Mouse (Mus musculus) cerebellum, postnatal 10 days (tissue): ENCODE results near the gene Phactr1.
A peak's percentile ranks its signal among the peaks of the same experiment; 100 is the strongest.

ENCODE experiments used
- DNase-seq, 2 experiments: peaks; one replicate each; pipeline ENCODE4 v3.0.0; 2021; ENCODE audit warnings: mixed read lengths in 2 of 2

Gene Phactr1

DNA sequence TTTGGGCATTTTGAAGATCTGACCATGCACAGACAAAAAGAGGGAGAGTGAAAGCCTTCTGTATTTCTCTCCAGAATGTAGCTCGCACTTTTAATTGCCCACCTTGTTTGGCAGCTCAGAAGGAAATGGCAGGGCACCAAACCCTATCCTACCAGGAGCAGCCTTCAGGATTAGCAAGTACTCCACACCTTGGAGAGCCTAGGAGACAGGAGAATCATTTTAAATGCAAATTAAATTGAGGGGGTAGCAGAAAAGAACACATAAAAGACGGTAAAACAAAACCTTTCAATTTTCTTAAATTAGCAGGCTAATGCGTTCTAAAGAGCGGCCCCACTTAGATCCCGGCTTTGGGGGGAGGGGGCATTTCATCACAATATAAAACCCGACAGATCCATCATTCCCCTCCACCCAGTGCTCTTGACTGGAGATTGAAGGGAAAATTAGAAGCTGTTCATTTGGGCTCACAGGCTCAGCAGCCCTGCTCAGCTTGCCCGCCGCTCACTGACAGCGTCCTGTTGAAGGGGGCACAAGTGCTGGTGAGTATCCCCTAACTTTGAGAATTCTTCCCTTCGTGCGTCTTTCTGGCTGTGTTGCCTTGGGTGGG, at the start of gene Phactr1:
Gene Phactr1, plus strand, starts transcription at position 233 of the 604 bp plus-strand sequence.
- DNase-seq: peak; percentile 7 to 25

DNA sequence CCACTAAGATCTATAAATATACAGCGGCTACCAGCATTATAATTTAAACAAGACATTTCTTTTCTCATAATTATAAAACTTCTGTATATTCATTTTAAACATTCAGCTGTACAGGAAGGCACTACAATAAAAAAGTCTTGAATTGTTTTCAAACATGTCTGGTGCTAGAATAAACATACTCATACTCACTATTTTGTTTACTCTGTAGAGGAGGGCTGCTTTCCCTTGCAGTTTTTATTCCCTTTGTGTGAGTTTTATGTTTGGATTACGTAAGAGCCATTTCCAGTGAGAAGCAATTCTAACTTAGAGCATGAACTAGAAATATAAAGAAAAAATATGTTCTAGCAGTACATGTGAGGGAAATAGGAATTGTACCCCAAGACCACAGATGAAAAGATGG, 45.5 kb upstream of the Phactr1 start:
- no peak for DNase-seq

DNA sequence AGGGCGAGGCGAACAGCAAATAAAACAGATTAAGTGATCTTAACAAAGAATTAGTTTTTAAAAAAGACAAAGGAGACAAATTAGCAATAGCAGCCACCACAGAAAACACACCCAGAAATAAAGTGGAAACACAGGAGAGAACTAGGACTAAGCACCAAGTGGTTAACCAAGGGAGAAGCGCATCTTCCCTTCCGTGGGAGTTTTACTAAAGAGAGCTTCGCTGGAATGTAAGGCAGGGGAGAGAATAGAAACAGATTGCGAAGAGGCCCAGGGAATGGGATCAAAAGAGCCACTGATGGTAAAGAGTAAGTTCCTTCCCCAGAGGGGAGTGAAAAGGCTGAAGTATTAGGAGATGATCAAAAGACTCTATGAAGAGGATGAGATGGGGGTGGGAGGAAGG, 30.2 kb upstream of the Phactr1 start:
- no peak for DNase-seq

DNA sequence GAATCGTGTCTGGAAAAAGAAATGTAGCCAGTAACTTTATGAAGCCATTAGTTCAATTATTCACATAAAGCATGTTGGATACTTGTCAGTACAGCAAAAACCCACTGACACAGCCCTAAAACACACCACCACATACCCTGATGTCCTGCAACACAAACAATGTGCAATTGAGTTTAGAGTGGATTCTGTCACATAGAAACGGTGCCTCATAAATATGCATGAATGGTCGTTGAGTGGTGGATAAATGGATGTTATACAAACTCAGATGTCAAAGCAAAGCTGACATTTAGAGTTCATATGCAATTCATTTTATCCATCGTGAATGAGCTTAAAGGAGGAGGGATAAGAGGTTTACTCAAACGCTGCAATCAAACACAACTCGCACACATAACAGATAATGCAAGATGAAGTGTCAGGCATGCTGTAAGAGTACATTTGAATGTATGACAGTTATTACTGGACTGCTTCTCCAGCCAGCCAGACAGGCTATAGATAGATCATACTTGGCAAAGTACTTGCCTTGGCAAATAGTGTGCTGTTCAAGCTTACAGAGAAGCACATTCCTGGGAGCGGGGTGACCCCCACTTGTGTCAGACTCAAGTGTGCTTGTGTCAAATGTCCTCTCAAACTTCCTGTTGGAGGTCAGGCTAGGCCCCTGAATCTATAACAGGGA, 23.6 kb upstream of the Phactr1 start:
- no peak for DNase-seq

DNA sequence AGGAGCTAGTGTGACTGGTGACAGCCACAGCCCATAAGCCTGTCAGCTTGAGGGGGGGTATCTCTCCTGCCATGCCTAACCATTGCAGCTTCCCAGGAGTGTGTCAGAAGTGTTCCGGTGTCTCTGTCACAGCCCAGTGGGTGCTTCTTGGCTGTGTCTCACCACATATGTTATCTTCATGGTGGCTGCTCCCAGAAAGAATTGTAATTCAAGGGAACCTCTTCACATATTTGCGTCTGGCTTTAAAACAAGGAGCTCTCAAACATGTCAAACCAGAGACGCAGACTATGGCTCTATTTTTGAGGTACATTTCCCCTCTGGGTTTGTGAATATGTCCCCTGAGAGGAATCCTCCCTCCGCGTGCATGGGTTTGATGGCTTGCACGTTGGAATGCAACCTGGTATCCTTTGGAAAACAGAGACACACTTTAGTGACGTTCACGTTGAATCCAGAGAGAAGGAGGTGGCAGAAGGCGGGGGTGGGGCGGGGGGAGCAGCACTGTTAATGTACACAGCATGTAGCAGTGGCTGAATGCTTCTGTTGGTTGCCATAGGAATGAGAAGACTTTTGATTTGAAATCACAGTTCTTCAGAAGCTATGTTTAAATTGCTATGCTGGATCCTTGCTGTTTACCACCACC, 8.7 kb upstream of the Phactr1 start:
- peak; percentile 60 to 63 for DNase-seq

DNA sequence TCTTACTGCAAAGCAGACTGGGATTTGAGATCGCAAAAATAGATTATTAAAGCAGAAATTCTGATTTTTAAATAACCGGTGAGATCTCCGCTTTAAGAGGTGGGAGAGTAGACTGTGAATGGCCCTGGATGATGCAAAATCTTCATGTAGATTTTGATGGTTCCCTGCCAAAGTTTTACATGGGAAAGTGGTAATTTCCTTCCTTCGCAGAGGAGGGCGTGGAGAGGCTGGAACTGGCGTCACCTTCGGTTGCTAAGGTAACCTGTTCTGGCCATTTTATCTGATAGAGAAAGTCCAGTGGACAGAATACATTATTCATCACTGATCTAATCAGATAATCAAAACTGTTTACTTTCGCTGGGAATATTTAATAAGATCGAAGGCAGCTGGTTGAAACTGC, 876 bp downstream of the Phactr1 start:
- peak; percentile 19 to 30 for DNase-seq

DNA sequence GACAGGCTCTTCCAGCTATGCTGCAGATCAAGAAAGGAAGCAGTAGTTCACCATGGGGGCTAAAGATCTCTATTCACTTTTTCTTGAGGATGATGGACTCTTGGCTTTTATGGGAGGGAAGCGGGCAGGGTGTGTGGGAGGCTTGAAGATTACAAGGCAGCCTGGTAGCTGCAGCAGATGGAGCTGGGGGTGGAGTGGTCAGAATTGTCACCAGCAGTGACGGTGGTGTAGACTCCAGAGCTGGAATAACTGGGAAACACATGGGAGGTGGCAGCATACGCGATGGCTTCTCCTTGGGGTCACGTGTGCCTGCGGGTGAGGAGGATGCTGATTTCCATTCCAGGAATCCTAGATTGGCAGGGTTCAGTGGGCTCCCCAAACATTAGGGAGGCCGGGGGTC, 3.8 kb downstream of the Phactr1 start:
- DNase-seq: no peak

DNA sequence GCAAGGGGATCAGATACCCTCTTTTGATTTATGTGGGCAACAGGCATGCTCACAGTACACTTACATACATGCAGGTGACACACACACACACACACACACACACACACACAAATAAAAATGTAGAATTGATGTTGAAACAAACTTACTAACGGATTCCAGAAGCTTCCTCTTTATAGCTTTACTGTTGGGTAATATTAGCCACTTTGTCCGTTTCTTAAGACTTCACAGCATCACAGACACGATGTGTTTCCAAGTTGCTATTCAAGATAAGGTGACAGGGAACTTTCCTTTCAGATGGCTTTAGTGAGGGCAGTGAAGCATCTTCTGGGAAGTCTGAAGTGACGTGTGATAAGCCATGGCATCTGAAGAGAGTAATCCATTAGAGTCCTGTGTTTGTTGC, 11.8 kb downstream of the Phactr1 start:
- DNase-seq: no peak

DNA sequence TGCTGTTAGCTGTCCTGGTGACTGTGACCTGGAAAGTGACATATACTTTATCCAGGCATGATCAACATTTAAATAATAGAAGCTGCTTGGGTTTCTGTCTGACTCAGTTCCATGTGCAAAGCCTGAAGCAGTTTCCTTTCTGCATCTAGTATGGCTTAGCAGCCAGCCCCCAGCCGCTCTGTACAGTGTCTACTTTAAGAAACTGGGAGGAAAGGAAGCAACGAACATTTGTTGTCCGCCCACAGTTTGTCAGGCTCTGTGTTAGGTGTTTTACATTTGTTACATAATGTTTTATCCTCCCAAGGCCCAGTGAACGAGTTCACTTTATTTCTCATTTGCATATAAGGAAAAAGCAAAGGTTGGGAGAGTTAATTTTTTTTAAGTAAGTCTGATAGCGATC, 16.2 kb downstream of the Phactr1 start:
- no peak for DNase-seq

DNA sequence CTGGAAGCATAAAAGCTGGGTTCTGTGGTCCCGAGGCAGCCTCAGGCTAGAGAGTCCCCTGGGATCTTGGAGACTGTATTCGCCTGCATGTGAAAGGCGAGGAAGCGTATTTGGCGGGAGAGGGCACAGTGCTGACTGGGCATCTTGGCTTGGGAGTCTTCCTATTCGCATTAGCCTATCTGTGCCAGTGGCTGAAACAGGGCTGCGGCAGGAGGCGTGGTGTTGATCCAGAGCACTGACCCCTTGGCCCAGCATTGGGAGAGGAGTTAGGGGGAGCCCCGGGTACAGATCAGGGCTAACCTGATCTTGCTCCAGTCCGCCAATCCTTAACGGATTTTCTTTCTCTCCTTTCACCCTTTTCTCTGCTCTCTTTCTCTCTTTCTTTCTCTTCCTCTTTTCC, 28.7 kb downstream of the Phactr1 start:
- peak; percentile 70 for DNase-seq

DNA sequence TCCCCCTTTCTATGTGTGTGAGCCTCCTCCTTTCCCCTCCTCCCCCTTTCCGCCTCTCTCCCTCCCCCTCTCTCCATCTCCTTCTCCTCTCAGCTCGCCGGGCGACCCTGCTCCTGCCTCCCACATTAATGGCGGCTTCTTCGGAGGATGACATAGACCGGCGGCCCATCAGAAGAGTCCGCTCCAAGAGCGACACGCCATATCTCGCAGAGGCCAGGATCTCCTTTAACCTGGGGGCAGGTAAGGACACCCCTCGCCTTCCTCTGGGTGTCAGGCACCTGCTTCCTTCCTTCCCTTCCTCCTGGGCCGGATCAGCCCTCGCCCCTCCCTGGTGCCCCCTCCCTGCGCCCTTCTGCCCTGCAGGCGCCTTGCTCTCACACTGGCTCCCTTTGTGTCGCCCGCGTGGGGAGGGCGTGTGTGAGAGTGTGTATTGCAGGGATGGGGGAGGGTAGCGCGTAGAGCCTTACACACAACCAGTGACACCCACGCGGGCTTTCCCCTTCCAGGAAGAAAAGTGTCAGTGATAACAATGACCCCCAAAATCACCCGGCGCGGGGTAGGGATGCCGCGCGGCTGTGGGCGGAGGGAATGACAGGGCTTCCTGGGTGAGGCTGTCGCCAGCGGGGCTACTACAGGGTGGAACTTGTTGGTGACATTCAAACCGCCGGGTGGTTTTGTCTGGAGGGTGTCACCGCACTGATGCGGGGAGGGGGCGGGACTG, 29.3 kb downstream of the Phactr1 start:
- peak; percentile 78 to 82 for DNase-seq

DNA sequence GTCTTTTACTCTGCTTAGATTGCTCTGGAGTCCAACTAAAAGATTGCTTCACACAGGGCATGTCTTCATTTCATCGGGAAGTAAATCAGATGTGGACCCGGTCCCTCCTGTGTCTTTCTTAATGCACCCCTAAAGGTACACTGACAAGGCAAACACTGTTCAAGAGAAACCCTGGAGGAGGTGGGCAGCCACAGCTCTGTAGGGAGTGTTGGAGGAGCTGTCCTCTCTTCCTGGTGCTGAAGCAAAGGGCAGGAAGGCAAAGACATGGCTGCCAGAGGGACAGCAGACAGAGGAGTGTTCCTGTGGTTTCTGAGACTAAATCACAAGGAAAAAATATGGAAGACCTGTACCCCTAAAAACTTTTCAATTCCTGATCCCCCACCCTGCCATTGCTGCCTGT, 31.1 kb downstream of the Phactr1 start:
- peak; percentile 14 to 36 for DNase-seq

DNA sequence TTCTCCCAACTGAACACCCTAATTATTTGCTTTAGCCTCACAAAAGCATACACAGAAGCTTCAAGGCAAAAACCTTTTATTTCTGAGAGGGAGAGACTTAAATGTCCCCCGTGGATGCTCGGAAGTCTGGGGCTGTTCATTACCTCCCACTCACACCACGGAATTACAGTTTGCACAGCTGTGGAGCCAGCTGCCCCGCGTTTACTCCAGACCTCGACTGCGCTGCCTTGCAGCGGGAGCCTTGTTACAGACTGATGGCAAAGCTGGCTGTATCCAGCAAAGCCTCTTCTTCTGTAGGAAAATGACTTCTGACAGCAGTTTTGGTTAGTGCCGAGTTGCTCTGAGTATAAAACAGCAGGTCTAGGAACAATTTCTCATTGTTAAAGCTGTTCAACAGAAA, 39.0 kb downstream of the Phactr1 start:
- DNase-seq: no peak

DNA sequence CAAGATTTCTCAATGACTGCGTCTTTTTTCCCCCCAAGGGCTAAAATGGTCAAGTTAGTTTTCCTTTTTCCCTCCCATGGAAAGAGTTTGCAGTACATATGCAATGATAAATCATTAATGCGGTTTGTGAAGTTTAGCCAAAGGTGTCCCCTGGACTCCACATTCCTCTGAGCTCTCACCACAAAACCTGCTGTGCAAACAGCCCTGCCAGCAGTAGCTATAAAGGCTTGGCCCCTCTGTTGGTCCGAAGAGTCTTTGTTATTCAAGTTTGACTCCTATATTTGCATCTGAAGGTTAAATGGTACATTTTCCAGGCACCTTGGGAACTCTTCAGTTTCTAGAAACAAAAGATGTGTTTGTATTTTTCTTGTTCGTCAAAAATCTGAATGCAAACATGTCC, 39.7 kb downstream of the Phactr1 start:
- DNase-seq: no peak

DNA sequence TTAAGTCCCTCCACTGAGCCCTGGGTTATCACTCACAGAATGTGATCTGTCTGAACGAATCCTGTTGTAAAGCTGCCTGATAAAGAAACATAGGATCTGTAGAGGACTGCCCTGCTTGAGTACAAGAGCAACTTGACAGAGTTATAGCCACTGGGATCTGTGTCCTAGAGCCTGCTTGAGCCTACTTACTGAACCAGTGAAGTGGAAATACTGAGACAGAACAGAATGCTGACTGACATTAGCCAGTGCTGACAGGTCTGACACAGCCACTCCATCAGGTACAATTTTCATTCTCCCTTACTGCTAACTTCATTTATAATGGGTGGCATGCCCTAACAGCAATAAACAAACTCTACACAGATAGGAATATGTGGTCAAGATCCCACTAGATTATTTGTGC, 40.2 kb downstream of the Phactr1 start:
- no peak for DNase-seq

DNA sequence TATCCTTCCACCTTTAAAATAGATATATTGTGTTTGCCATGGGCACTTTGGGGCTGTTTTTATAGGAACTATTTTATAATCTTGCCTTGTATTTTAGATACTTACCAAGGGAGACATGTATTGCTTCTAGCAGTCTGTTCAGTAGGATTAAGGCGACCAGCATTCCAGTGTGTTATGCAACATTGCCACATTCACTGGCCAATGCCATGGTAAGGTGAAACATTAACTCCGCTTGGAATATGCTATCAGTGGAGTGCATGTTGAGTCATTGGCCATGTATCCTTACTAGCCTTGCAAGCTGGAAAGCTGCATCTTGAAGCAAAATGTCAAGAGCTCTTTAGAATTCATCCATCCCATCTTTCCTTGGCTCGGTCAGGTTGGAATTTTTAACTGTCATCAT, 43.6 kb downstream of the Phactr1 start:
- no peak for DNase-seq

DNA sequence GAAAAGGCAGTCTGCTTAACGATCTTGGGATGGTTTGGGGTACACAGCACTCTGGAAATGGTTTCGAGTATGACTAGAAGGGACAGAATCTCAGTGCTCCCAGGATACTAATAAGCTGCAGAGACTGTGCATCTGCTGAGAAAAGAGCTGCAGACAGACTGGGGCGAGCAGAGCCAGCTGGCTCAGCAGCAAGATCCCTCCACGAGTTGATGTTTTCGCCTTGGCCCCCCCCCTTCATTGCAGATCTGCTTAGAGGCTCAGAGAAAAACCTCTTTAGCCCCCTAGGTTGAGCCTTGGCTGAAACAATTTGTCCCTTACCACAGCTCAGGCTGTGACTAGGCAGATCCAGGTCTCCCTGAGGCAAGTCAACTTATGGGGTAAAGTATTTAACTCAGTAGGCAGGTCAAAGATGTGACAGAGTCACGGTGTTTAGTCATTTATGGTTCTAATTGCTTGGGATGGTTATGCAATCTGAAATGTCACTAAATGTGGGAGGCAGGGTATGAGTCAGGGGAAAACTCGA, 45.3 kb downstream of the Phactr1 start:
- peak; percentile 70 to 82 for DNase-seq

DNA sequence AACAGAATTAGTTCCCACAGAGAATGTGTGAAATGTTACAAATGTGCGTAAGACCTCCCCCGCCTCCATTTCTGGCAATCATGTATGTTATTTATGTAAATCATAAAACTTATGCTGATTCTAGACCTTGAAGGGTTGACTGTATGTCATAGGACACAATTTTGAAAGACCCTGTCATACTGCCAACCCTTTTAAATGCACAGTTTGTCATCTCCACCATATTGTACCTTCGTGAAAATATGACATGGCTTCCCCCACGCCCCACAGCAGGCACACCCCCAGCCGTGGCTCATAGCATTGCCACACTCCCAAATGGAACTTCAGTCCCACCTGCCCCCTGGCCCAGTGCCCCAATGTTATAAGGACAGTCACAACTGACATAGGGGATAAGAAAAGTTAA, 57.1 kb downstream of the Phactr1 start:
- peak in 1 of 2 experiments; percentile 17 for DNase-seq

DNA sequence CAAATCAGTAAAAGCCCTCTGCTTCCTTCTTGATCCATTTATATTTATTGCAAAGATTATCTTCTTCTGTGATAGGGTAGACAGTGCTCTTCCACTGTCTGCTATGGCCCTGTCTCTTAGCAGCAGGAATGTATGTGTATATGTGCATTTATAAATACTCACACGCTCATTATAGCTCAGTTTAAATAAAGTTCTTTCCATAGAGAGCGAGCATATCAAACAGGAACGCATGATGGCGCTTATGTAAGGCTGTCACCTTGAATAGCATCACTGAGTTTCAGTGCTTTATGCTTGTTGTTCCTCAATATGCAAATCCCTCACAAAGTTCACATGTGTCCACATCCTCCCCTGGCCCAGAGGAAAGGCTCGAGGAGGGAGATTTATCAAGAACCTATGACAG, 57.7 kb downstream of the Phactr1 start:
- DNase-seq: no peak

DNA sequence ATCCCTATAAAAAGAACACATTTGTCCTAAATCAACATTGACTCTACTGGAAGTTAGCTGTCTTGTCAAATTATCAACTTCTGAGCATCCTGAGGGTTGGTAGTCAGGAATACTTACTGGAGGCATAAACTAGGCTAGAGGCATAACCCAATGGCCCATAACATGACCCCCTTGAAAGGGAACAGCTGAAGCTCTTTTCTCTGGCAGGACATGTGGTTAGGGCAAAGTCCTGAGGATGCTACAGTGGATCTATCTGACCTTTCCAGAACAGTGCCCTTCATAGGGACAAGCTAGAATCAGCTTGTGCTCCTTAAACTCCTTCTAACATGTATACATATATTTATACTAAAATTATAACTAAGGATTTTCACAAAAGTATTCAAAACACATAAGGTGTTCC, 61.8 kb downstream of the Phactr1 start:
- no peak for DNase-seq

DNA sequence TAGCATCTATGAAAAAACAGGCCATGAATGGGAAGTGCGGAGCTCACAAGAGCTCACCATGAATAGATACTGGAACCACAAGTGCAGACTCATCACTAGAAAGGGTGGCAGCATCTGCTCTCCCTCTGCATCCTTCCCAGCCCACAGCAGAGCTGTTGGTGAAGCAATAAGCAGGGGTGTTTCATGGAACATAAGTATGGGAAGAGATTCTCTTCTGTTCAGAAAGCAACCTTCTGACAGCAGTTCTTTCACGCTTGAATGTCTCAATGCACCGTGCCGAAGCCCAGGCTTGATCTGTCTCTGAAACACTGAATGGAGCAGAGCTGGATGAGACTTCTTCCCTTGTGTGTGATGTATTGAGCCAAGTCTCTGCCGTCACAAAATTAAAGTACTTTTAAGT, 64.0 kb downstream of the Phactr1 start:
- peak; percentile 44 to 59 for DNase-seq

DNA sequence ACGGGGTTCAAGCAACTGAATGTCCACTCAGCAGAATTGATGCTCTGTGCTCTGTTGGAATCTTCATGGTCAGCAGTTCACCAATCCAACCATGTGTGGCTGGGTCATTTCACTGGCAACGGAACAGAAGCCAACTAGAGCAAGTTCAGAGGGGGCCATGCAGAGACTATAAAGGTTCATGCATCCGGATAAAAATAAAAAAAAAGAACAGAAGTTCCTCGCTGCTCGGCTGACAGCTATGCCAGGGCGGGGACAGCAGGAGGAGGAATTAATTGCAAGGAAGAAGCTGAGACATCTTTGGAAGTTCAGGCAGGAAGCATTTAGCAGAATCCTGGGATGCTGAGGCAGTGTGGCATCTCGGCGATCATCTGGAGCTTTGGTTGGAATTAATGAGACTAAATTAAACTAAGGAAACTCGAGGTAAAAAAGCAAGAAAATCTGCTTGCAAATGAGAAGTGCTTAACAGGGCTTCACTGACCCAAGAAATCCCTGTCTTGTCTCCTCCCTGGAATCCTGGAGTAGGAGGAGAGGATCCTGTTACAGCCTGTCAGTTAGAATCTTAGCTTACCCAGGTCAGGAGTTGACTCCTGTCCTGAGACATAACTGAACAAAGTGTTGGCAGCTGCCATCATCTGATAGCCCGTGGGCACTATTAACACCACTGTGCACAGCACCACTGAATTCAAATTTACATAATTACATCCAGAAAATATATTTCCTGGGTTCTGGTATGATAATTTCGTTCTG, 77.4 kb downstream of the Phactr1 start:
- peak; percentile 22 to 30 for DNase-seq

DNA sequence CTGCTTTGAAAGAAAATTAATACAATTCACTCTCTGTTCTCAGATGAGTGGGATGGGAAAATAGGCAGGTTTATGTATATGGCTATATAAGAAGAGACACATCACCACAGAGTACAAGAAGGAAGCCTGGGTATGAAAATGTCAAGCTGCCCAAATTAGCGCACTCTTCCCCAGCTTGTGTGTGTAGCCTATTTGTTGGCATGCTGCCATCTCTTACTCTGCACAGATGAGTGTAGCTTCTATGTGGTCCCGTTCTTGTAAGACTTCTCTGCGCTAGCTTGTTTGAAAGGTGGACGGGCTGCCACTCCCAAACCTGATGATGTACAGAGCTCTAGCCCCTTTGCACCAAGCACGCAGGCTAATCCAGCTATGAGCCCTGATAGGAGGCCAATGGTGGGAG, 78.7 kb downstream of the Phactr1 start:
- peak; percentile 41 to 49 for DNase-seq
